Mouse (Mus musculus) forebrain, postnatal 0 days (tissue): ENCODE results near the gene Spdye4c. TPM values are rescaled to one million over a fixed set of nuclear protein-coding genes. Genes with fewer than 3 reads are reported as not detected.

Experiments used
- ATAC-seq: fragments of 200-750 bp; cut with Nextera tagmentation; 2 replicates; pipeline ENCODE4 v1.8.0; 2017; ENCODE audit warnings: mild to moderate bottlenecking, moderate library complexity
- DNase-seq: peaks from one replicate; pipeline ENCODE4 v3.0.0-alpha.2; 2015
- H3K27ac ChIP-seq: fragments of 300-500 bp; sonication (generic); 2 replicates; pipeline ENCODE4 v1.5.1; 2014; ENCODE audit warnings: low read depth, mild to moderate bottlenecking, antibody characterized with exemption, low read length, moderate library complexity, mixed read lengths
- H3K27me3 ChIP-seq: fragments of 300-500 bp; sonication (generic); 2 replicates; pipeline ENCODE4 v1.6.1; 2014; ENCODE audit warnings: mild to moderate bottlenecking, low read length, mixed read lengths; ENCODE audit not compliant: insufficient read depth
- H3K36me3 ChIP-seq: fragments of 300-500 bp; sonication (generic); 2 replicates; pipeline ENCODE4 v1.6.1; 2014; ENCODE audit warnings: mild to moderate bottlenecking, moderate library complexity; ENCODE audit not compliant: insufficient read depth
- H3K4me1 ChIP-seq: fragments of 300-500 bp; sonication (generic); 2 replicates; pipeline ENCODE4 v1.6.1; 2014; ENCODE audit warnings: antibody characterized with exemption; ENCODE audit not compliant: insufficient read depth
- H3K4me2 ChIP-seq: fragments of 300-500 bp; sonication (generic); 2 replicates; pipeline ENCODE4 v1.6.1; 2014; ENCODE audit warnings: low read depth, mild to moderate bottlenecking, moderate library complexity
- H3K4me3 ChIP-seq: fragments of 300-500 bp; sonication (generic); 2 replicates; pipeline ENCODE4 v1.5.1; 2014; ENCODE audit warnings: low read depth, low read length, mixed read lengths
- H3K9ac ChIP-seq: fragments of 300-500 bp; sonication (generic); 2 replicates; pipeline ENCODE4 v1.6.1; 2014; ENCODE audit warnings: mild to moderate bottlenecking
- H3K9me3 ChIP-seq: fragments of 300-500 bp; sonication (generic); 2 replicates; pipeline ENCODE4 v1.6.1; 2016; ENCODE audit warnings: low read length
- CTCF ChIP-seq: sonication (generic); IDR thresholded peaks from 2 replicates; pipeline ENCODE4 v1.5.1; 2016; ENCODE audit warnings: antibody characterized with exemption, control low read depth, low read depth
- WGBS: fragments of 180-500 bp; shearing (Covaris S2); extraction: QIAGEN DNeasy Blood & Tissue Kit; methylation state at CpG from one replicate; pipeline ENCODE4 v1.1.7; 2014; 5-methylcytosine and 5-hydroxymethylcytosine counted together
- polyA plus RNA-seq: library from polyadenylated mRNA; unstranded; fragments of >200 nt; fragmentation: Nextera tagmentation; extraction: Ambion mirVana; gene quantifications from 2 replicates; pipeline ENCODE4 v1.2.1, GENCODE M21; 2015
- total RNA-seq: library from RNA; depleted of rRNA; stranded (reverse); fragments of >200 nt; gene quantifications from 2 replicates; pipeline ENCODE4 v1.2.3, GENCODE M21; 2014; rRNA removed

The Spdye4c gene
- total and polyA plus RNA-seq, 2 experiments from 2014 or later = not detected

GRCm38 (mm10) chr2:128601534-128601933 is 10.5 kb downstream of the Spdye4c start:
- DNase-seq (no peak), ATAC-seq (no peak)
- no peak overlapping the region for H3K9ac ChIP-seq

DNA sequence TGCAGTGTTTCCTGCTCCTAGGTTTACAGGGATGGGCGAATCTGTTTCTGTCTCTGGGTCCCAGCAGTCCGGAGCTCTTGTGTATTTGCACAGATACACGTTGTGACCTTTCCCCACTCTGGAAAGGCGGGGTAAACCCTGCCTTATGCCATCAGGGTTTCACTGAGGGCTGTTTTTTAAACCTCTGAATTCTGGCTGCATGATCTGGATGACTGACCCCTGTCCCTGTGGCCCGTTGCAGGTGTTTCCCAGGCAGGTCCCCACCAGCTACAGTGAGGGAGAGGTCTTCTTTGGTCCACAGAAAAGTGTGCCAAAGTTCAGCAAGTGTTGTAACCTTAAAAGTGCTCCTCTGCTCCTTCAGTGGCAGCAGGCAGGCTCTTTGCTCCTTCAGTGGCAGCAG is 18.3 kb downstream of the Spdye4c start:
- Histone ChIP-seq H3K27me3 (no peaks in the 10 kb centered on the region), H3K4me1 (no peaks in the 10 kb centered on the region), H3K4me2 (no peak overlapping the region), H3K9ac (no peak overlapping the region), H3K36me3 (peaks cover 33% of the 10 kb centered on the region), H3K27ac (no peak overlapping the region), H3K4me3 (no peak overlapping the region), H3K9me3 (peaks cover 15% of the 10 kb centered on the region; the same call in 1 of the 2 replicates)
- WGBS = 82% methylated on average over 5 of the region's 5 CpGs
- DNase-seq (no peak), ATAC-seq (no peak)
- TF ChIP-seq CTCF = no peak

More at GRCm38 (mm10) chr2:128601534-128601933, 10.5 kb downstream of the Spdye4c start:
- H3K9me3 ChIP-seq = 0 out of 2 replicates have a peak, but pooled peaks cover 5% of the 10 kb centered on the region
- H3K4me3 ChIP-seq = no peak overlapping the region
- H3K27me3 ChIP-seq = no peaks in the 10 kb centered on the region
- H3K4me2 ChIP-seq = no peak overlapping the region
- no peak overlapping the region for H3K27ac ChIP-seq
- whole genome bisulfite sequencing = 37% methylated on average over 2 of the region's 2 CpGs
- no peak for TF ChIP-seq CTCF
- H3K4me1 ChIP-seq = no peaks in the 10 kb centered on the region
- H3K36me3 ChIP-seq = no peaks in the 10 kb centered on the region

DNA sequence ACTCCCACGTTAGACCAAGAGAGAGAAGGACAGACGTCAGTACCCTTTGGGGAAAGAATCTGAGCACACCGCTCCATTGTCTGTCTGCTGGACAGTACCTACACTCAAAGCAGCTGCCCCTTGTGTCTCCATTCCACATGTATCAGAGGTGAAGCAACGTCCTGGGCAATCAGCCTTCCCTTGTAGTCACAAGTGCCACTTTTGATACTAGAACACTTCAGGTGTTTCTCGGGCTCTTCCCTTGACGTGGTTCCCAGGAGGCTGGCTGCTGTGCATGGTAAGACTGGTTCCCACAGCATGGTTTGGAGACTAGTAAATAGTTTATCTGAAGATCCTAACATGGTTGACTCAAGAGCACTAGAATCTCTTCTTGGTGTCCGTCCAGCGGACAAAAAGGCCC is 20.2 kb downstream of the Spdye4c start:
- Histone ChIP-seq H3K36me3 (peaks cover 46% of the 10 kb centered on the region), H3K9me3 (peaks cover 10% of the 10 kb centered on the region; the same call in 1 of the 2 replicates), H3K4me3 (no peak overlapping the region), H3K27ac (no peak overlapping the region), H3K4me2 (no peak overlapping the region), H3K9ac (no peak overlapping the region), H3K27me3 (no peaks in the 10 kb centered on the region), H3K4me1 (no peaks in the 10 kb centered on the region)
- WGBS = 93% methylated on average over 8 of the region's 8 CpGs
- no peak for TF ChIP-seq CTCF
- DNase-seq = no peak
- ATAC-seq = no peak

DNA sequence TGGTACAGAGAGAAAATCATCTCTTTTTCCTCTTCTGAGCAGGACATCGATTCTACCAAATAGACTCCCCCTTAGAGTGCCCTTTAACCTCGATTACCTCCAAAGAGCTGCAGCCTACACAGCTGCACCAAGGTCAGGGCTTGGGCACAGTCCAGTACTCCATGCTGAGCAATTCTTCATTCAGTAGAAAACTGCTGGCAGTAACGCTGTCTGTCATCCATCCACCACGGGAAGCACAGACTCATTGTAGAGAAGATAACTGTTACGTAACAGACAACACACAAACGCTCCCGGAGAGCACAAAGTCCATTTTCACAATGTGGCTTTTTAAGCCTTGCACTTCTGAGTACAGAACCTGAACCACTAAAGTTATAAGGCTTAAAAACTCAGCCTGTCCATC is 21.3 kb downstream of the Spdye4c start:
- WGBS = 88% methylated on average over 7 of the region's 7 CpGs
- Histone ChIP-seq H3K4me1 (no peaks in the 10 kb centered on the region), H3K36me3 (peaks cover 54% of the 10 kb centered on the region), H3K4me2 (no peak overlapping the region), H3K9ac (no peak overlapping the region), H3K9me3 (peaks cover 4% of the 10 kb centered on the region; the same call in 1 of the 2 replicates), H3K27me3 (no peaks in the 10 kb centered on the region), H3K4me3 (no peak overlapping the region), H3K27ac (no peak overlapping the region)
- no peak for ATAC-seq
- no peak for DNase-seq
- TF ChIP-seq CTCF = no peak

GRCm38 (mm10) chr2:128613365-128613764 is 22.4 kb downstream of the Spdye4c start:
- Histone ChIP-seq H3K9ac (no peak overlapping the region), H3K36me3 (peaks cover 64% of the 10 kb centered on the region), H3K9me3 (no peaks in the 10 kb centered on the region), H3K27ac (no peak overlapping the region), H3K4me2 (no peak overlapping the region), H3K4me3 (no peak overlapping the region), H3K27me3 (no peaks in the 10 kb centered on the region), H3K4me1 (no peaks in the 10 kb centered on the region)
- DNase-seq (no peak), ATAC-seq (no peak)
- no peak for TF ChIP-seq CTCF
- 83% methylated on average over 5 of the region's 5 CpGs for WGBS

DNA sequence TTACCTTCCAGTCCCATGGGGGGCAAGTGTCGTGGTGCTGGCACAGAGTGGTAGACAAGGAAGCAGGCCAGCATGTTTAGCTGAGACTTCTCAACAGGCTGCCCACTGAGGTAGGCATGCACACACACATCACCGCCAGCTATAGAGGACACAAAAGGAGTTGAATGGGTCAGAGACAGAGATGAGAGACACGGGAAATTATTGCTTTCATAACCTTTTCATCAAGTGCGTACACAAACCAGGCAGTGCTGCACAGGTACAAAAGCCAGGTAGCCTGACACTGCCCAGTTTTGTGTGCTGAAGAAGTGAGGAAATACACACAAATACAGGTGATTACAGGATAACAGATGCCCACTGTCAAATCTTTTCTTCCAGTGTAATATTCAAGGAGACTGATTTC is 24.4 kb downstream of the Spdye4c start:
- H3K4me2 ChIP-seq = no peak overlapping the region
- H3K27ac ChIP-seq = no peak overlapping the region
- no peaks in the 10 kb centered on the region for H3K27me3 ChIP-seq
- ATAC-seq = no peak
- no peaks in the 10 kb centered on the region for H3K9me3 ChIP-seq
- WGBS = 92% methylated on average over 4 of the region's 4 CpGs
- H3K36me3 ChIP-seq = peaks cover 82% of the 10 kb centered on the region
- DNase-seq = no peak
- no peak for TF ChIP-seq CTCF
- H3K4me3 ChIP-seq = no peak overlapping the region
- no peak overlapping the region for H3K9ac ChIP-seq
- H3K4me1 ChIP-seq = no peaks in the 10 kb centered on the region

- Histone ChIP-seq H3K36me3 (peaks cover 80% of the 10 kb centered on the region), H3K4me2 (no peak overlapping the region), H3K27me3 (no peaks in the 10 kb centered on the region), H3K4me3 (no peak overlapping the region), H3K27ac (no peak overlapping the region), H3K9me3 (no peaks in the 10 kb centered on the region), H3K9ac (no peak overlapping the region), H3K4me1 (no peaks in the 10 kb centered on the region)
- TF ChIP-seq CTCF = no peak
- no peak for DNase-seq
- no peak for ATAC-seq
- WGBS = 96% methylated on average over 1 of the region's 1 CpGs
Measured at GRCm38 (mm10) chr2:128620578-128620977, 29.6 kb downstream of the Spdye4c start.

Other genes starting within 250 kb of the Spdye4c start
- gene Anapc1, start 96.2 kb downstream of the Spdye4c start, total RNA-seq = 67.6 and 78.5 TPM in 2 replicates
- gene Anapc1, start 96.2 kb downstream of the Spdye4c start, polyA plus RNA-seq = 17.7 and 25.2 TPM in 2 replicates
- 4.0 and 6.1 TPM in 2 replicates for gene Mertk, start 107.7 kb downstream of the Spdye4c start, total RNA-seq
- 0.78 and 1.7 TPM in 2 replicates for gene Mertk, start 107.7 kb downstream of the Spdye4c start, polyA plus RNA-seq
- gene Tmem87b, start 226.9 kb downstream of the Spdye4c start, total RNA-seq = 28.9 and 40.7 TPM in 2 replicates
- 22.4 and 34.3 TPM in 2 replicates for gene Tmem87b, start 226.9 kb downstream of the Spdye4c start, polyA plus RNA-seq